Mouse (Mus musculus): Measurements from ENCODE around the gene H3f3b. TPM values are rescaled to one million over a fixed set of nuclear protein-coding genes. Genes with fewer than 3 reads are reported as not detected.
"Not testable (repeated sequence)": the region's sequence is repeated elsewhere in the genome, so short reads cannot be mapped to it uniquely, and the experiment has no call there.

Gene H3f3b
- polyA plus RNA-seq, 1 experiment from 2014 or later = 2,051 TPM

DNA sequence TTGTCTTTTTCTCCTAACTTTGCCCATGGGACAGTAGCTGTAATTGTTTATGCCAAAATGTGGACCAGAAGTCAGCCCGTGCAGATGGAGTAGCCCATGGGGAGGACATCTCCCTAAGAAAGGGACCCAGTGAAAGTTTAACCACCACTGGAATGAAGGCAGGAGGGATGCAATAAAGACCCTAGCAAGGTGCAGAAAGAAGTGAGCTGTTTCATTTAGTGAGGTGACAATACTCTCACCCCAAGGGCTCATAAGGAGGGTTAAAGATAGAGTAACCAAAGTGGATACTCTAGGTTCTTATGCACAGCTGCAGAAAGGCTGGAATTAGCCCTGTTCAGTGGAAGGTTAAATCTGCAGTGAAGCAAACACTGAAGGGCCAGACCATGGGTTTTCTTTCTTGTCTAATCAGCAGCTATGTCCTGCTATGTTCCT, 8.4 kb downstream of the H3f3b start:
- ATAC-seq = no peak
- no peak overlapping the region for H3K27ac ChIP-seq (ENCODE audit: low read length)
- peaks cover 17% of the 10 kb centered on the region for H3K4me1 ChIP-seq (ENCODE audit: control insufficient read depth, insufficient read depth, low read length)
- WGBS = 58% methylated on average over 1 of the region's 1 CpGs
- peaks cover 6% of the 10 kb centered on the region; the same call in 1 of the 2 replicates for H3K36me3 ChIP-seq (ENCODE audit: control insufficient read depth, insufficient read depth, low read length)
- H3K9ac ChIP-seq (ENCODE audit: low read depth, low read length) = no peak overlapping the region
- H3K27me3 ChIP-seq (ENCODE audit: control insufficient read depth, insufficient read depth, low read depth, low read length) = no peaks in the 10 kb centered on the region
- no peaks in the 10 kb centered on the region for H3K9me3 ChIP-seq (replicated peaks; ENCODE audit: control insufficient read depth, low read length, poor library complexity, severe bottlenecking)
- no peak overlapping the region for H3K4me3 ChIP-seq (ENCODE audit: low read depth, low read length)
- no peak overlapping the region for H3K4me2 ChIP-seq (ENCODE audit: low read length)

- H3K27me3 ChIP-seq (ENCODE audit: control insufficient read depth, insufficient read depth, low read depth, low read length); H3K9me3 ChIP-seq (replicated peaks; ENCODE audit: control insufficient read depth, low read length, poor library complexity, severe bottlenecking); H3K9ac ChIP-seq (ENCODE audit: low read depth, low read length); ATAC-seq; H3K4me2 ChIP-seq (ENCODE audit: low read length); H3K4me3 ChIP-seq (ENCODE audit: low read depth, low read length); H3K27ac ChIP-seq (ENCODE audit: low read length); H3K36me3 ChIP-seq (ENCODE audit: control insufficient read depth, insufficient read depth, low read length): not testable (repeated sequence)
- peaks cover 17% of the 10 kb centered on the region for H3K4me1 ChIP-seq (ENCODE audit: control insufficient read depth, insufficient read depth, low read length)
- WGBS = 90% methylated on average over 4 of the region's 4 CpGs
These were observed 8.9 kb downstream of the H3f3b start for GRCm38 (mm10) chr11:116018867-116019266.

- no peaks in the 10 kb centered on the region for H3K9me3 ChIP-seq (replicated peaks; ENCODE audit: control insufficient read depth, low read length, poor library complexity, severe bottlenecking)
- H3K27ac ChIP-seq (ENCODE audit: low read length) = no peak overlapping the region
- H3K4me3 ChIP-seq (ENCODE audit: low read depth, low read length) = no peak overlapping the region
- no peak overlapping the region for H3K9ac ChIP-seq (ENCODE audit: low read depth, low read length)
- H3K36me3 ChIP-seq (ENCODE audit: control insufficient read depth, insufficient read depth, low read length) = peaks cover 6% of the 10 kb centered on the region; the same call in 1 of the 2 replicates
- no peak for ATAC-seq
- H3K4me2 ChIP-seq (ENCODE audit: low read length) = no peak overlapping the region
- no peaks in the 10 kb centered on the region for H3K27me3 ChIP-seq (ENCODE audit: control insufficient read depth, insufficient read depth, low read depth, low read length)
- 27% methylated on average over 6 of the region's 6 CpGs for WGBS
- peaks cover 17% of the 10 kb centered on the region for H3K4me1 ChIP-seq (ENCODE audit: control insufficient read depth, insufficient read depth, low read length)
These were observed 9.7 kb downstream of the H3f3b start for GRCm38 (mm10) chr11:116018106-116018505.

GRCm38 (mm10) chr11:116014821-116015220, 12.9 kb downstream of the H3f3b start:
- ATAC-seq = no peak
- Histone ChIP-seq H3K9ac (ENCODE audit: low read depth, low read length) (no peak overlapping the region), H3K4me1 (ENCODE audit: control insufficient read depth, insufficient read depth, low read length) (peaks cover 7% of the 10 kb centered on the region), H3K27me3 (ENCODE audit: control insufficient read depth, insufficient read depth, low read depth, low read length) (no peaks in the 10 kb centered on the region), H3K9me3 (replicated peaks; ENCODE audit: control insufficient read depth, low read length, poor library complexity, severe bottlenecking) (no peaks in the 10 kb centered on the region), H3K27ac (ENCODE audit: low read length) (no peak overlapping the region), H3K36me3 (ENCODE audit: control insufficient read depth, insufficient read depth, low read length) (no peaks in the 10 kb centered on the region), H3K4me3 (ENCODE audit: low read depth, low read length) (no peak overlapping the region), H3K4me2 (ENCODE audit: low read length) (no peak overlapping the region)
- 51% methylated on average over 8 of the region's 8 CpGs for WGBS

GRCm38 (mm10) chr11:116012262-116012947, 15.4 kb downstream of the H3f3b start, which contains the start of gene Galk1:
TSS of gene Galk1 (minus strand) at chr11:116012719.
- Histone ChIP-seq H3K36me3 (ENCODE audit: control insufficient read depth, insufficient read depth, low read length) (no peaks in the 10 kb centered on the region), H3K9ac (ENCODE audit: low read depth, low read length) (peak within 1 kb of the TSS; percentile 65), H3K27me3 (ENCODE audit: control insufficient read depth, insufficient read depth, low read depth, low read length) (no peaks in the 10 kb centered on the region), H3K4me1 (ENCODE audit: control insufficient read depth, insufficient read depth, low read length) (peaks cover 7% of the 10 kb centered on the region), H3K4me2 (ENCODE audit: low read length) (peak within 1 kb of the TSS; percentile 74), H3K9me3 (replicated peaks; ENCODE audit: control insufficient read depth, low read length, poor library complexity, severe bottlenecking) (no peaks in the 10 kb centered on the region), H3K4me3 (ENCODE audit: low read depth, low read length) (peak within 1 kb of the TSS; percentile 65), H3K27ac (ENCODE audit: low read length) (peak within 1 kb of the TSS; percentile 73; the same call in 1 of the 2 replicates)
- WGBS = 0% methylated on average over 49 of the region's 55 CpGs
- peak; percentile 84 for ATAC-seq

GRCm38 (mm10) chr11:116011529-116012261, 16.1 kb downstream of the H3f3b start:
- no peaks in the 10 kb centered on the region for H3K9me3 ChIP-seq (replicated peaks; ENCODE audit: control insufficient read depth, low read length, poor library complexity, severe bottlenecking)
- peak overlapping the region; percentile 65 for H3K9ac ChIP-seq (ENCODE audit: low read depth, low read length)
- peak overlapping the region; percentile 74 for H3K4me2 ChIP-seq (ENCODE audit: low read length)
- H3K4me3 ChIP-seq (ENCODE audit: low read depth, low read length) = peak overlapping the region; percentile 65
- no peaks in the 10 kb centered on the region for H3K27me3 ChIP-seq (ENCODE audit: control insufficient read depth, insufficient read depth, low read depth, low read length)
- 0 out of 2 replicates have a peak overlapping the region, but pooled peaks have one; percentile 73 for H3K27ac ChIP-seq (ENCODE audit: low read length)
- ATAC-seq = no peak
- no peaks in the 10 kb centered on the region for H3K36me3 ChIP-seq (ENCODE audit: control insufficient read depth, insufficient read depth, low read length)
- H3K4me1 ChIP-seq (ENCODE audit: control insufficient read depth, insufficient read depth, low read length) = peaks cover 7% of the 10 kb centered on the region
- 25% methylated on average over 14 of the region's 14 CpGs for WGBS

DNA sequence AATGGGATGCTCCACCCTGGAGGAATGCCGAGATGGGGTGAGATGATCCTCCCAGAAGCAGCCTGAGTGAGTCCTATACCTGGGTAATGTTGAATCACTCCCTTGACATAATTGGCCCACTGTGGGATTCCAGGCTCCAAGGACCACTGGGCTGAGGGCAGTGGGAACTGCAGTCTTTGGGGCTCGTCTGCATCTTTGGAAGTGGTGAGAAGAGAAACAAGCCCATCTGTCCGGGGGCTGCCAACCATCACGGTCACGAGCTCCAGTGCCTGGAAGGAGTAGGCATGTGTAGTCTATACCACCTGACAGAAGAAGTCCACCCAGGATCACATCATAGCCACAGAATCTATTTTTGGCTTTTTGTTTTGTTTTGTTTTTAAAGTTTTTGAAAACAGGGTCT, 16.8 kb downstream of the H3f3b start:
- Histone ChIP-seq H3K27ac (ENCODE audit: low read length) (no peak overlapping the region), H3K9ac (ENCODE audit: low read depth, low read length) (0 out of 2 replicates have a peak overlapping the region, but pooled peaks have one; percentile 10), H3K27me3 (ENCODE audit: control insufficient read depth, insufficient read depth, low read depth, low read length) (no peaks in the 10 kb centered on the region), H3K36me3 (ENCODE audit: control insufficient read depth, insufficient read depth, low read length) (no peaks in the 10 kb centered on the region), H3K9me3 (replicated peaks; ENCODE audit: control insufficient read depth, low read length, poor library complexity, severe bottlenecking) (no peaks in the 10 kb centered on the region), H3K4me1 (ENCODE audit: control insufficient read depth, insufficient read depth, low read length) (peaks cover 7% of the 10 kb centered on the region), H3K4me2 (ENCODE audit: low read length) (no peak overlapping the region), H3K4me3 (ENCODE audit: low read depth, low read length) (no peak overlapping the region)
- ATAC-seq = no peak
- 89% methylated on average over 5 of the region's 5 CpGs for WGBS

- no peak overlapping the region for H3K4me3 ChIP-seq (ENCODE audit: low read depth, low read length)
- no peak overlapping the region for H3K9ac ChIP-seq (ENCODE audit: low read depth, low read length)
- H3K27ac ChIP-seq (ENCODE audit: low read length) = no peak overlapping the region
- no peak for ATAC-seq
- no peak overlapping the region for H3K4me2 ChIP-seq (ENCODE audit: low read length)
- H3K36me3 ChIP-seq (ENCODE audit: control insufficient read depth, insufficient read depth, low read length) = no peaks in the 10 kb centered on the region
- peaks cover 11% of the 10 kb centered on the region for H3K4me1 ChIP-seq (ENCODE audit: control insufficient read depth, insufficient read depth, low read length)
- no peaks in the 10 kb centered on the region for H3K9me3 ChIP-seq (replicated peaks; ENCODE audit: control insufficient read depth, low read length, poor library complexity, severe bottlenecking)
- no peaks in the 10 kb centered on the region for H3K27me3 ChIP-seq (ENCODE audit: control insufficient read depth, insufficient read depth, low read depth, low read length)
- 92% methylated on average over 8 of the region's 8 CpGs for WGBS
These were observed 17.6 kb downstream of the H3f3b start for GRCm38 (mm10) chr11:116010146-116010545.

DNA sequence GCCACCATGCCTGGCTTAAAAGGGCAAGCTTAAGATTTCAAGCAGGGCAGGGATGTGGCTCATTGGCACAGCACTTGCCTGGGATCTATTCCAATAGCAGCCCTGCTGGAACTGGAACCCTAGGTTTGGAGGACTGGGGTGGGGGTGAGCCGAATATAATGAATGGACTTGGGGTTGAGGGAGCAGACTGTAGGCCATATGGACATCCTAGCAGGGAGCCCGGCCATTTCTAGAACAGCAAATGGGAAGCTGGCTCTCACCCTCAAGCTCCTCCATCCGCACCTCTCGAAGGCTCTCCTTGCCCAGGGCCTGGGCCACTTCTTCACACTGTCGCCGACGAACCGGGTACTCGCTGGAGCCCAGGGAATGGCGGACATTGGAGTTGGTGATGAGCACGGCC, 18.1 kb downstream of the H3f3b start:
- Histone ChIP-seq H3K4me2 (ENCODE audit: low read length) (no peak overlapping the region), H3K27ac (ENCODE audit: low read length) (no peak overlapping the region), H3K4me3 (ENCODE audit: low read depth, low read length) (no peak overlapping the region), H3K27me3 (ENCODE audit: control insufficient read depth, insufficient read depth, low read depth, low read length) (no peaks in the 10 kb centered on the region), H3K9me3 (replicated peaks; ENCODE audit: control insufficient read depth, low read length, poor library complexity, severe bottlenecking) (no peaks in the 10 kb centered on the region), H3K4me1 (ENCODE audit: control insufficient read depth, insufficient read depth, low read length) (peaks cover 16% of the 10 kb centered on the region), H3K36me3 (ENCODE audit: control insufficient read depth, insufficient read depth, low read length) (no peaks in the 10 kb centered on the region), H3K9ac (ENCODE audit: low read depth, low read length) (no peak overlapping the region)
- WGBS = 98% methylated on average over 11 of the region's 11 CpGs
- ATAC-seq = no peak

All from midbrain, embryonic 16.5 days (tissue).